Mouse (Mus musculus): Measurements from ENCODE around the gene Catsperg2. TPM values are rescaled to one million over a fixed set of nuclear protein-coding genes. Genes with fewer than 3 reads are reported as not detected.
A peak's percentile ranks its signal among the peaks of the same experiment; 100 is the strongest.
"Not testable (repeated sequence)": the region's sequence is repeated elsewhere in the genome, so short reads cannot be mapped to it uniquely, and the experiment has no call there.

Catsperg2 gene
- polyA plus RNA-seq, 1 experiment from 2014 or later = 0.19 TPM

DNA sequence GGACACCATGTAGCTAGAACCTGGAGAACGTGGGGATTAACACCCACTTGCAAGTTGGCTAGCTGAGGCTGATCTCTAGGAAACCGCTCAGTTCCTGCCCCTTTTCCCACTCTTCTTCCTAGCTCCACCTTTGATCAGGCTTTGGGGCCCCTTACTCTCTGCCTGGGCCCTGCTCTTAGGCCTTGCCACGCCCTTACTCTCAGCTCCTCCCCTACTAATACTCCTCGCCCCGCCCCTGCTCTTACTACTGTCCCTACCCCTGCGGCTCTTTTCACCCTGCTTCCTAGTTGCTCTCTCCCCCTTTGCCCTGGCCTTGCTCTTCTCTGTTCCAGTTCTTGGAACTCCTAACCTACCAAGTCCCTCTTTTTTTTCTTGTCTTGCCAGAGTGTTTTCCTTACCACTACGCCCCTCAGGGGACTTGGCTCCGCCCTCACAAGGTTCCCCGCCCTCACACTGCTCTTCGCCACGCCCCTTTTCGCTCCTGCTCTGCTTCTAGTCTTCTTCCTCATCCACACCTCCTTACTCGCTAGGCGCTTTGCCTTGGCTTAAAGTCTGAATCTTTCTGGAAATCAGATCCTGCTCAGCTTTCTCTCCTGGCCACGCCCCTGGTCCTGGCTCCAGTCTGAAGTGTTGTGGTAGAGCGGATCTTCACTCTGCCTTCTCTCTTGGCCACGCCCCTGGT, 1.2 kb downstream of the Catsperg2 start:
- not testable (repeated sequence) for H3K4me2 ChIP-seq, H3K9ac ChIP-seq, H3K27ac ChIP-seq, H3K27me3 ChIP-seq, H3K9me3 ChIP-seq, H3K4me1 ChIP-seq, H3K36me3 ChIP-seq, H3K4me3 ChIP-seq
- peak; percentile 65; the same call in 1 of the 2 replicates for ATAC-seq (ENCODE audit: borderline replicate concordance, extremely low read depth, low FRiP score, low TSS enrichment)
- WGBS = 29% methylated on average over 17 of the region's 17 CpGs

- 75% methylated on average over 2 of the region's 2 CpGs for WGBS
Measured at GRCm38 (mm10) chr7:29708891-29709290, 17.9 kb downstream of the Catsperg2 start.

DNA sequence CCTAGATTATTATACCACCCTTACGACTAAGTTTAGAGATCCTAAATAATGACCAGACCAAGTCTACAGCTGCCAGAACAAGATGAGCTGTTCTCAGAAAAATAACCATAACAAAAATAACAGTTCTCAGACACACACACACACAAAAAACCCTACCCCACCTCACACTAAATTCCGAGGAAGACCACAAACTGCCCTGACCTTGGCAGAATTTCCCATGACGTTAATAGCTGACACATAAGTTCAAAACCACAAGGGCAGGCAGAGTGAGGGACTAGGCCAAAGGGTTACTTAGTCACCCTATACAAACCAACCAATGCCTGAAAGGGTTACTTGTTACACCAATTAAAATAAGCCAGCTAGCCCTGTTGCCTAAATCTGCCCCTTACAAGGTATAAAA, 31.6 kb downstream of the Catsperg2 start:
- not testable (repeated sequence) for ATAC-seq (ENCODE audit: borderline replicate concordance, extremely low read depth, low FRiP score, low TSS enrichment); H3K4me3 ChIP-seq; H3K36me3 ChIP-seq; H3K4me1 ChIP-seq; H3K9me3 ChIP-seq; H3K9ac ChIP-seq; H3K4me2 ChIP-seq; H3K27ac ChIP-seq; H3K27me3 ChIP-seq
- 73% methylated on average over 3 of the region's 3 CpGs for WGBS

More at GRCm38 (mm10) chr7:29708891-29709290, 17.9 kb downstream of the Catsperg2 start:
- not testable (repeated sequence) for H3K27ac ChIP-seq; H3K9ac ChIP-seq; H3K4me3 ChIP-seq; H3K36me3 ChIP-seq; H3K9me3 ChIP-seq; H3K4me2 ChIP-seq; ATAC-seq (ENCODE audit: borderline replicate concordance, extremely low read depth, low FRiP score, low TSS enrichment); H3K27me3 ChIP-seq; H3K4me1 ChIP-seq

GRCm38 (mm10) chr7:29681868-29682267, 45.0 kb downstream of the Catsperg2 start:
- no peak overlapping the region for H3K4me3 ChIP-seq
- H3K36me3 ChIP-seq = no peaks in the 10 kb centered on the region
- H3K27ac ChIP-seq = no peak overlapping the region
- H3K4me1 ChIP-seq = no peaks in the 10 kb centered on the region
- 0 out of 2 replicates have a peak, but pooled peaks cover 7% of the 10 kb centered on the region for H3K9me3 ChIP-seq
- H3K27me3 ChIP-seq = no peaks in the 10 kb centered on the region
- H3K9ac ChIP-seq = no peak overlapping the region
- no peak overlapping the region for H3K4me2 ChIP-seq
- no peak for ATAC-seq (ENCODE audit: borderline replicate concordance, extremely low read depth, low FRiP score, low TSS enrichment)
- 62% methylated on average over 3 of the region's 3 CpGs for WGBS

MicroRNA genes within 50 kb of the gene (microRNA counts, 519-probe panel; counts per million panel counts)
- 2,438 counts per million, percentile 44 among the panel's probes with 10 or more counts for microRNA mmu-miR-1964

Small RNAs within 50 kb of the gene (microRNA-seq; reads per million reads assigned to microRNA genes)
- 3.9 reads per million, percentile 17 among the genes with 10 or more reads in this experiment for gene Mir1964

Other genes starting within 250 kb of the Catsperg2 start
- gene Sipa1l3, start 208.4 kb downstream of the Catsperg2 start, polyA plus RNA-seq (2015; fragmentation: Nextera tagmentation; extraction: Ambion mirVana) = 24.1 and 25.1 TPM in 2 replicates
- 12.1 and 12.9 TPM in 2 replicates for gene Zfp84, start 41.5 kb upstream of the Catsperg2 start, polyA plus RNA-seq (2015; fragmentation: Nextera tagmentation; extraction: Ambion mirVana)
- gene Zfp30, start 57.0 kb upstream of the Catsperg2 start, polyA plus RNA-seq (2015; fragmentation: Nextera tagmentation; extraction: Ambion mirVana) = 5.7 and 6.1 TPM in 2 replicates
- gene Zfp790, start 89.1 kb upstream of the Catsperg2 start, polyA plus RNA-seq (2015; fragmentation: Nextera tagmentation; extraction: Ambion mirVana) = 13.7 and 15.3 TPM in 2 replicates
- gene Zfp940, start 126.6 kb upstream of the Catsperg2 start, polyA plus RNA-seq (2015; fragmentation: Nextera tagmentation; extraction: Ambion mirVana) = 5.8 and 6.3 TPM in 2 replicates
- 6.4 and 6.6 TPM in 2 replicates for gene Zfp420, start 132.9 kb upstream of the Catsperg2 start, polyA plus RNA-seq (2015; fragmentation: Nextera tagmentation; extraction: Ambion mirVana)
- 9.6 and 9.8 TPM in 2 replicates for gene Zfp27, start 179.5 kb upstream of the Catsperg2 start, polyA plus RNA-seq (2015; fragmentation: Nextera tagmentation; extraction: Ambion mirVana)
- gene Zfp383, start 181.2 kb upstream of the Catsperg2 start, polyA plus RNA-seq (2015; fragmentation: Nextera tagmentation; extraction: Ambion mirVana) = 4.7 and 5.1 TPM in 2 replicates
- 11.0 and 14.2 TPM in 2 replicates for gene Zfp74, start 227.1 kb upstream of the Catsperg2 start, polyA plus RNA-seq (2015; fragmentation: Nextera tagmentation; extraction: Ambion mirVana)

Measured in lung, embryonic 15.5 days (tissue).